Mouse (Mus musculus): ENCODE measurements around the gene Tap1. TPM values are rescaled to one million over a fixed set of nuclear protein-coding genes. Genes with fewer than 3 reads are reported as not detected.

Tap1 gene
- 2.2 and 2.8 TPM in 2 replicates for polyA plus RNA-seq (2021; fragmentation: Nextera tagmentation)
- long read RNA-seq, experiment 1, transcript Tap1-206 (11 exons, 2,953 nt), result major isoform, 11 of 12 reads
- long read RNA-seq, experiment 1, partial matches to known transcripts, result 0 of 12 reads
- long read RNA-seq, experiment 1, other reads (novel, unspliced or antisense), result 1 of 12 reads
- long read RNA-seq, experiment 2, partial matches to known transcripts, result 2 of 6 reads
- long read RNA-seq, experiment 2, other reads (novel, unspliced or antisense), result 1 of 6 reads

GRCm38 (mm10) chr17:34187261-34187916, at the start of gene Tap1, which contains the start of gene Psmb9:
Tap1 (plus strand) TSS chr17:34187553.
Psmb9 (minus strand) TSS chr17:34187764.

GRCm38 (mm10) chr17:34143033-34143432, 44.3 kb upstream of the Tap1 start, which contains the start of gene H2-DMb2:
H2-DMb2 (plus strand) TSS chr17:34143307.

GRCm38 (mm10) chr17:34152923-34153322, 34.4 kb upstream of the Tap1 start, which contains the start of gene H2-DMb1:
H2-DMb1 (plus strand) TSS chr17:34153072.

GRCm38 (mm10) chr17:34196941-34197894, 9.9 kb downstream of the Tap1 start, which contains the start of gene Psmb8:
Psmb8 (plus strand) TSS chr17:34197721.

GRCm38 (mm10) chr17:34203444-34203843, 16.1 kb downstream of the Tap1 start, which contains the start of gene Tap2:
Tap2 (plus strand) TSS chr17:34203527.

GRCm38 (mm10) chr17:34238706-34239105, 51.4 kb downstream of the Tap1 start, which contains the start of gene H2-Ob:
H2-Ob (plus strand) TSS chr17:34238903.

Other genes starting within 250 kb of the Tap1 start
- gene Pfdn6, start 247.2 kb upstream of the Tap1 start, polyA plus RNA-seq (2021; fragmentation: Nextera tagmentation), result 117 and 123 TPM in 2 replicates
- 4.5 and 4.8 TPM in 2 replicates for gene Wdr46, start 246.9 kb upstream of the Tap1 start, polyA plus RNA-seq (2021; fragmentation: Nextera tagmentation)
- 4.3 and 5.6 TPM in 2 replicates for gene B3galt4, start 236.1 kb upstream of the Tap1 start, polyA plus RNA-seq (2021; fragmentation: Nextera tagmentation)
- gene Vps52, start 231.7 kb upstream of the Tap1 start, polyA plus RNA-seq (2021; fragmentation: Nextera tagmentation), result 41.5 and 54.7 TPM in 2 replicates
- gene Rps18, start 231.6 kb upstream of the Tap1 start, polyA plus RNA-seq (2021; fragmentation: Nextera tagmentation), result 906 and 922 TPM in 2 replicates
- 29.6 and 37.7 TPM in 2 replicates for gene H2-K1, start 187.2 kb upstream of the Tap1 start, polyA plus RNA-seq (2021; fragmentation: Nextera tagmentation)
- gene Ring1, start 162.9 kb upstream of the Tap1 start, polyA plus RNA-seq (2021; fragmentation: Nextera tagmentation), result 3.4 and 12.5 TPM in 2 replicates
- 25.9 and 48.5 TPM in 2 replicates for gene H2-Ke6, start 159.5 kb upstream of the Tap1 start, polyA plus RNA-seq (2021; fragmentation: Nextera tagmentation)
- 66.0 and 69.8 TPM in 2 replicates for gene Slc39a7, start 155.9 kb upstream of the Tap1 start, polyA plus RNA-seq (2021; fragmentation: Nextera tagmentation)
- 12.9 and 32.8 TPM in 2 replicates for gene Rxrb, start 155.7 kb upstream of the Tap1 start, polyA plus RNA-seq (2021; fragmentation: Nextera tagmentation)
- gene Col11a2, start 148.1 kb upstream of the Tap1 start, polyA plus RNA-seq (2021; fragmentation: Nextera tagmentation), result 0.48 and 0.55 TPM in 2 replicates
- gene H2-Oa, start 95.2 kb upstream of the Tap1 start, polyA plus RNA-seq (2021; fragmentation: Nextera tagmentation), result 1.2 and 1.6 TPM in 2 replicates
- 32.1 and 36.6 TPM in 2 replicates for gene H2-DMa, start 68.0 kb upstream of the Tap1 start, polyA plus RNA-seq (2021; fragmentation: Nextera tagmentation)
- 42.2 and 74.5 TPM in 2 replicates for gene Brd2, start 64.9 kb upstream of the Tap1 start, polyA plus RNA-seq (2021; fragmentation: Nextera tagmentation)
- 0.44 and 0.55 TPM in 2 replicates for gene H2-DMb2, start 44.2 kb upstream of the Tap1 start, polyA plus RNA-seq (2021; fragmentation: Nextera tagmentation)
- gene H2-DMb1, start 34.5 kb upstream of the Tap1 start, polyA plus RNA-seq (2021; fragmentation: Nextera tagmentation), result 4.0 and 4.2 TPM in 2 replicates
- 8.1 and 8.5 TPM in 2 replicates for gene Psmb9, start 211 bp downstream of the Tap1 start, polyA plus RNA-seq (2021; fragmentation: Nextera tagmentation)
- gene Psmb8, start 10.2 kb downstream of the Tap1 start, polyA plus RNA-seq (2021; fragmentation: Nextera tagmentation), result 21.0 and 24.6 TPM in 2 replicates
- gene Tap2, start 16.0 kb downstream of the Tap1 start, polyA plus RNA-seq (2021; fragmentation: Nextera tagmentation), result 5.6 and 6.8 TPM in 2 replicates
- gene H2-Ob, start 51.4 kb downstream of the Tap1 start, polyA plus RNA-seq (2021; fragmentation: Nextera tagmentation), result 0.55 and 1.3 TPM in 2 replicates
- 7.2 and 13.6 TPM in 2 replicates for gene H2-Ab1, start 70.1 kb downstream of the Tap1 start, polyA plus RNA-seq (2021; fragmentation: Nextera tagmentation)
- gene H2-Aa, start 100.3 kb downstream of the Tap1 start, polyA plus RNA-seq (2021; fragmentation: Nextera tagmentation), result 3.1 and 6.3 TPM in 2 replicates
- 4.5 and 6.5 TPM in 2 replicates for gene H2-Eb1, start 118.3 kb downstream of the Tap1 start, polyA plus RNA-seq (2021; fragmentation: Nextera tagmentation)
- gene H2-Eb2, start 138.1 kb downstream of the Tap1 start, polyA plus RNA-seq (2021; fragmentation: Nextera tagmentation), result not detected in 2 replicates
- gene Btnl2, start 167.3 kb downstream of the Tap1 start, polyA plus RNA-seq (2021; fragmentation: Nextera tagmentation), result not detected in 2 replicates
- not detected in 2 replicates for gene Btnl1, start 189.6 kb downstream of the Tap1 start, polyA plus RNA-seq (2021; fragmentation: Nextera tagmentation)
- 0.48 and 0.95 TPM in 2 replicates for gene BC051142, start 211.3 kb downstream of the Tap1 start, polyA plus RNA-seq (2021; fragmentation: Nextera tagmentation)

Data from left cerebral cortex, adult 6 months (tissue).